Mouse (Mus musculus) kidney, embryonic 14.5 days (tissue): ENCODE results near the gene Ugt1a5. TPM values are rescaled to one million over a fixed set of nuclear protein-coding genes. Genes with fewer than 3 reads are reported as not detected.

ENCODE experiments used
- ATAC-seq: fragments of 200-750 bp; cut with Nextera tagmentation; 2 replicates; pipeline ENCODE4 v1.8.0; 2017; ENCODE audit warnings: moderate number of reproducible peaks, mild to moderate bottlenecking, moderate TSS enrichment, moderate library complexity; ENCODE audit not compliant: low FRiP score, low TSS enrichment
- H3K27ac ChIP-seq: fragments of 300-500 bp; sonication (generic); 2 replicates; pipeline ENCODE4 v1.5.1; 2014; ENCODE audit warnings: low read depth, mild to moderate bottlenecking, low read length, moderate library complexity, mixed read lengths
- H3K27me3 ChIP-seq: fragments of 300-500 bp; sonication (generic); 2 replicates; pipeline ENCODE4 v1.6.1; 2014; ENCODE audit warnings: mild to moderate bottlenecking, low read length; ENCODE audit not compliant: control insufficient read depth, insufficient read depth
- H3K36me3 ChIP-seq: fragments of 300-500 bp; sonication (generic); 2 replicates; pipeline ENCODE4 v1.6.1; 2014; ENCODE audit warnings: low read length, mixed read lengths; ENCODE audit not compliant: control insufficient read depth, insufficient read depth
- H3K4me1 ChIP-seq: fragments of 300-500 bp; sonication (generic); 2 replicates; pipeline ENCODE4 v1.6.1; 2014; ENCODE audit warnings: low read length, mixed read lengths; ENCODE audit not compliant: control insufficient read depth, insufficient read depth
- H3K4me2 ChIP-seq: fragments of 300-500 bp; sonication (generic); replicated peaks from 2 replicates; pipeline ENCODE4 v1.6.1; 2014; ENCODE audit warnings: low read depth, mild to moderate bottlenecking, low read length
- H3K4me3 ChIP-seq: fragments of 300-500 bp; sonication (generic); 2 replicates; pipeline ENCODE4 v1.5.1; 2014; ENCODE audit warnings: mild to moderate bottlenecking, low read length
- H3K9ac ChIP-seq: fragments of 300-500 bp; sonication (generic); 2 replicates; pipeline ENCODE4 v1.6.1; 2014; ENCODE audit warnings: low read depth, mild to moderate bottlenecking, low read length, moderate library complexity
- H3K9me3 ChIP-seq: fragments of 300-500 bp; sonication (generic); 2 replicates; pipeline ENCODE4 v1.6.1; 2016; ENCODE audit warnings: low read length; ENCODE audit not compliant: control insufficient read depth
- WGBS: fragments of 180-500 bp; shearing (Covaris S2); extraction: QIAGEN DNeasy Blood & Tissue Kit; methylation state at CpG from one replicate; pipeline ENCODE4 v1.1.7; 2014; 5-methylcytosine and 5-hydroxymethylcytosine counted together
- polyA plus RNA-seq: library from polyadenylated mRNA; unstranded; fragments of >200 nt; fragmentation: Nextera tagmentation; extraction: Ambion mirVana; gene quantifications from 2 replicates; pipeline ENCODE4 v1.2.1, GENCODE M21; 2014

Gene Ugt1a5
- polyA plus RNA-seq, 1 experiment from 2014 or later: not detected

DNA sequence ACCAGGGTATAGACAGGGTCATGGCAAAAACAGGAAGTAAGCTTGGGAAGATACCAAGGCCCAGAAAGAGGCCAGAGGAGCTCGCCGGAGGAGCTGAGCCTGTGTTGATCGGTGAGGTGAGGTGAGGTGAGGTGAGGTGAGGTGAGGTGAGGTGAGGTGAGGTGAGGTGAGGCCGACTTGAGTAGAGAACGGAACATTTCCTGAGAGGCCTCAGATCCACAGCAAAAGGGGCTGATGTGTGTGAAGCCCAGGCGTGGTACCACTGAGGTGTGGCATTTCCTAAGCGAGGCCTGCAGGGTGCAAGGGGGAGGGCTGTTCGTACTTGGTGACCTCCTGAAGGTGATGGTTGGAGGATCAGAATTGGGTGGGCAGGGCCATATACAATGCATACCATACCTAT, 87.3 kb downstream of the Ugt1a5 start:
- Histone ChIP-seq H3K4me2 (no peak overlapping the region), H3K36me3 (no peaks in the 10 kb centered on the region), H3K9me3 (peaks cover 72% of the 10 kb centered on the region), H3K27me3 (no peaks in the 10 kb centered on the region), H3K27ac (no peak overlapping the region), H3K4me1 (no peaks in the 10 kb centered on the region), H3K9ac (no peak overlapping the region), H3K4me3 (no peak overlapping the region)
- no peak for ATAC-seq
- WGBS: 68% methylated on average over 8 of the region's 8 CpGs

DNA sequence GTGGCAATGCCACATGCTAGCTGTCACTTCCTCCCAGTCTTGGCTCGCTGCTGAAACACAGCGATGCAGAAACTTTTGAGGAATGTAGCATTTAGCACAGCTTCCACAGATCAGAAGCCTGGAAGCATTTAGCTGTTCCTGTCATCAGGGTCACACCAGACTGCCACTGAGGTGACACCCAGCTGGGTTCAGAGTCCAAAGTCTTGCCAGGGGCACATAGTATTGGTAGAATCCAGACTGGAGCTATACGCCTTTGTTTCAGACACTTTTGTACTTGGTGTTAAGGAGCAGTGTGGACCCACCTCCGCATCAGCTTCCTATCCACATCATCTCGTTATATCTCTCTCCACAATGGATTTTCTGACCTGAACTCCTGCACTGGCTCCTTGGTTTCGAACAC, 87.7 kb downstream of the Ugt1a5 start:
- Histone ChIP-seq H3K4me3 (no peak overlapping the region), H3K9me3 (peaks cover 67% of the 10 kb centered on the region), H3K9ac (no peak overlapping the region), H3K27ac (no peak overlapping the region), H3K36me3 (no peaks in the 10 kb centered on the region), H3K4me1 (no peaks in the 10 kb centered on the region), H3K4me2 (no peak overlapping the region), H3K27me3 (no peaks in the 10 kb centered on the region)
- 76% methylated on average over 6 of the region's 6 CpGs for WGBS
- ATAC-seq: no peak

DNA sequence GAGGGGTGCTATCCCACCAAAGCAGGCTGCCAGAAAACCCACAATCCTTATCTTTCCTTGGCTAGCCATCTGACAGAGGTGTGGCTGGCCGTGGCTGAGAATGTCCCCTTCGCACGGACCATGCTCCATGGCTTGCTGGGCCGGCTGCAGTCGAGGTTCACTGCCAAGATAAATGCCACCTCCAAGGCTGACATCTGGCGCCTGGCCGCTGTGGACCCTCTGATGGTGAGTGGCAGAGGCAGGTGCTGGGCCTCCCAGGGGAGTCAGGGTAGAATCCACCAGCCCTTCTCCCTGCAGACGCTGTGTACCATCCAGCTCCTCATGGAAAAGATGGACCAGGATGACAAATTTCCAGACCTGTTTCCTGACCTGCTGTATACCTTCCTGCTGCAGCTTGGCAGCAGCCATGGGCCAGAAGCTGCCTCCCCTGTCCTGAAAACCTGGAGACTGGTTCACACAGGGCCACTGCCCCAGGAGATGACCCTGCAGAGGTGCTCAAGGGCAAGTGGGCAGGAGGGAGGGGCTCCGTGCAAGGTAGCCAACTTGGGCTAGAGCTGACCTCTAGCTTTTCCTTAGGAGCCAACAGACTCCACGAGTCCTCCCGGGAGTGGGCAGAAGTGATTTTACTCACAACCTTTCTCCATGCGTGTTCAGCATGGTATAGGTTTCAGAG, 89.1 kb downstream of the Ugt1a5 start:
- no peaks in the 10 kb centered on the region for H3K36me3 ChIP-seq
- H3K27me3 ChIP-seq: no peaks in the 10 kb centered on the region
- H3K9me3 ChIP-seq: peaks cover 57% of the 10 kb centered on the region
- H3K4me1 ChIP-seq: no peaks in the 10 kb centered on the region; the same call in 1 of the 2 replicates
- 87% methylated on average over 12 of the region's 12 CpGs for WGBS
- no peak overlapping the region for H3K4me3 ChIP-seq
- no peak for ATAC-seq
- H3K27ac ChIP-seq: no peak overlapping the region
- H3K4me2 ChIP-seq: no peak overlapping the region
- H3K9ac ChIP-seq: no peak overlapping the region

DNA sequence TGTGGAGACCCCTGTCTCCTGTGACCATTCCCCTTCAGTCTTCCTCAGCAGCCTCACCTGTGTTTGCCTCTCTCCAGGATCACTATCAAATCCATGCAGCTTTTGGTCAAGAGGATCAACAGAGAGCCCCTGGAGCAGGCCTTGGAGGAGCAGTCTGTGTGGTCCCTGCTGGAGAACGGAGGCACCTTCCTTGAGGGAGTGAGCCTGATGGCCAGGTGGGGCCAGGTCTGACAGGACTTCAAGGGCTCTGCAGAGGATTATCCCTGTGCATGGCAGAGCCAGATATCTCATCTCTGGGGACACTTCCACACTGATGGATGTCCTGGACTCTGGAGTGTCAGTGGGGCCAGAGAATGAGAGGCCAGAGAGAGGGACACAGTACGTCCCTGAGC, 89.7 kb downstream of the Ugt1a5 start:
- no peak for ATAC-seq
- H3K4me2 ChIP-seq: no peak overlapping the region
- H3K27ac ChIP-seq: no peak overlapping the region
- H3K4me1 ChIP-seq: no peaks in the 10 kb centered on the region; the same call in 1 of the 2 replicates
- no peaks in the 10 kb centered on the region for H3K27me3 ChIP-seq
- no peak overlapping the region for H3K9ac ChIP-seq
- peaks cover 4% of the 10 kb centered on the region; the same call in 1 of the 2 replicates for H3K36me3 ChIP-seq
- WGBS: 60% methylated on average over 2 of the region's 2 CpGs
- H3K9me3 ChIP-seq: peaks cover 52% of the 10 kb centered on the region
- H3K4me3 ChIP-seq: no peak overlapping the region

DNA sequence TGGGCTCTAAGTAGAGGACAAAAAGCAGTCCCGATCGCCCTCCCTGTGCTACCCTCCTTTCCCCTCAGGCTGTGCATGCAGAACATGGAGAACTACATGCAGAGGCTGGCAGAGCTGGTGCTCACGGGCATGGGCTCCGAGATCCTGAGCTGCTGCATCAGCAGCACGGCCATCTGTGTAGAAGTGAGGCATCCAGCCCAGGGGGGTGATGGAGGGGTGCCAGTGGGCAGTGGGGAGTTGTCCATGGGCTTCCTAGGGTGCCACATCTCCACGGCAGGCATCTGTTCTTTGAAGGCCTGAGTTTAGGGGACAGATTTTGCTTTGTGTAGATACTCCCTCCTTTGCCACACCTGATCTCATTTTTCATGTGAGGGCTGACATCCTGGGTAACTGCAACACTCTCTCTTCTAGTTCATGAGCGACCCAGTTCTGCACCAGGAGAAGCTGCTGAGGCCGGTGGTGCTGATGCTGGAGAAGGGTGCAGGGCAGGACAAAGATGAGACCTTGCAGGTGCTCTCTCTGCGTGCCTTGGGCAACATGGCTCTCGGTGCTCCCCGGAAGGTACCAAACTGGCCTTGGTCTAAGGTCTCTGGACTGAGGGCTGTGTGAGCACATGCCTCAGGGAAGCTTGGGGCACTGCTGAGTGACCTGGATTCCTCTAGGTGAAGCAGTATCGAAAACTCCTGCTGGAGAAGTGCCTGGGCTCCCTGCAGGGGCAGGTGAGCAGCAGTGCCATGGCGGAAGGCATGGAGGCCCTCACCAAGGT, 90.4 kb downstream of the Ugt1a5 start:
- H3K27me3 ChIP-seq: no peaks in the 10 kb centered on the region
- H3K4me1 ChIP-seq: no peaks in the 10 kb centered on the region; the same call in 1 of the 2 replicates
- peaks cover 47% of the 10 kb centered on the region for H3K9me3 ChIP-seq
- H3K4me3 ChIP-seq: no peak overlapping the region
- no peak overlapping the region for H3K4me2 ChIP-seq
- no peak overlapping the region for H3K27ac ChIP-seq
- 81% methylated on average over 13 of the region's 13 CpGs for WGBS
- ATAC-seq: no peak
- H3K9ac ChIP-seq: no peak overlapping the region
- peaks cover 12% of the 10 kb centered on the region for H3K36me3 ChIP-seq

DNA sequence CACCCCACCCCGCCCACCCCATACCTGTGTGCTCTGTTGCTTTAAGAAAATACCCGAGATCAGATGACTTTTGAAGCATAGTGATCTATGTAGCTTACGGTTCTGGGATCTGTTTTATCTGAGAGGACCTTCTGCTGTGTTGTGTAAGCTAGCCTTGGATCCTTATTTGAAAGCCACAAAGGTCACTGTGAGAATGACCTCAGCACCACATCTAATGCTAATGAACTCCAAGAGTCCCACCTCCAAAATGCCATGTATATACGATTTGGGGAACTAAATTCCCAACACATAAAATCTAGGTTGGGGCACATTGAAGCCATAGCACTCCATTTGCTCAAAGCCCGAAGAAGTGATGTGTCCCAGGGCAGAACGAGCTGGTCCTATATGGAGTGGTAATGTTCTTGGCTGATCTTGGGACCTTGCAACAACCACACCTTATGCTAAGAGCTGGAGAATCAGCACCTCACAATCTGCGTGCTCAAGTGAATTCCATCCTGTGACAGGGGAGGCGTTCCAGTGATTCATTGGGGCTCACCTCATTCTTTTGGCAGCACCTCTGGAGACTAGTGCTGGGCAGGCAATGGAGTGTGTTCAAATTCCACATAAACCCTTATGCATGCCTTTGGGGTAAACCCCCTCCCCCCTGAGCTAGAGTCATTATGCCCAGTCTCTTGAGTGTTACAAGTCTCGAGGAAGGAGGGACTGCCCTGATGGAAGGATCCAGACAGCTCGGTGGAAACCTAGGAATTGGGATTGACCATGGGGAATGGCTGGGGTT, 91.3 kb downstream of the Ugt1a5 start:
- Histone ChIP-seq H3K36me3 (peaks cover 21% of the 10 kb centered on the region), H3K9me3 (peaks cover 45% of the 10 kb centered on the region), H3K27me3 (no peaks in the 10 kb centered on the region), H3K27ac (no peak overlapping the region), H3K9ac (no peak overlapping the region), H3K4me3 (no peak overlapping the region), H3K4me2 (no peak overlapping the region), H3K4me1 (no peaks in the 10 kb centered on the region; the same call in 1 of the 2 replicates)
- no peak for ATAC-seq
- 79% methylated on average over 10 of the region's 10 CpGs for WGBS

DNA sequence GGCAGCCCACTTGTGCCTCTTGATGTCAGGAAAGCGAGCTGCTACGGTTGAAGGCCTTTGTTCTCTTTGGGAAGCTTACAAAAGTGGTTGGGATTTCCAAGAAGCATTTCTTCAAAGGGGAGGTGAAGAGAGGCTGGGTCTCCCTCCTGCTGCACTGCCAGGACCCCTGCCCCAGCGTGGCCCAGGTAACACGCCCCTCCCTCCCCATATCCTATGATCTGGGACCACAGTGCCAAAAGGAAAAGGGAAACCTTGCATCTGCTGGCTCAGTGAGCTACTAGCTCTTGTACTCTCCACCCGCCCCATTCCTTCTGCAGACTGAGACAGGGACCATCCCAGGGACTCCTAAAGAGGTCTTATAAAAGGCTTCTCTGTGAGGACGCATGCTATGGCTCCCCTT, 91.9 kb downstream of the Ugt1a5 start:
- no peak overlapping the region for H3K9ac ChIP-seq
- H3K4me2 ChIP-seq: no peak overlapping the region
- H3K27me3 ChIP-seq: no peaks in the 10 kb centered on the region
- no peak overlapping the region for H3K4me3 ChIP-seq
- H3K27ac ChIP-seq: no peak overlapping the region
- ATAC-seq: no peak
- peaks cover 27% of the 10 kb centered on the region for H3K36me3 ChIP-seq
- H3K4me1 ChIP-seq: no peaks in the 10 kb centered on the region; the same call in 1 of the 2 replicates
- 83% methylated on average over 6 of the region's 6 CpGs for WGBS
- H3K9me3 ChIP-seq: peaks cover 39% of the 10 kb centered on the region

DNA sequence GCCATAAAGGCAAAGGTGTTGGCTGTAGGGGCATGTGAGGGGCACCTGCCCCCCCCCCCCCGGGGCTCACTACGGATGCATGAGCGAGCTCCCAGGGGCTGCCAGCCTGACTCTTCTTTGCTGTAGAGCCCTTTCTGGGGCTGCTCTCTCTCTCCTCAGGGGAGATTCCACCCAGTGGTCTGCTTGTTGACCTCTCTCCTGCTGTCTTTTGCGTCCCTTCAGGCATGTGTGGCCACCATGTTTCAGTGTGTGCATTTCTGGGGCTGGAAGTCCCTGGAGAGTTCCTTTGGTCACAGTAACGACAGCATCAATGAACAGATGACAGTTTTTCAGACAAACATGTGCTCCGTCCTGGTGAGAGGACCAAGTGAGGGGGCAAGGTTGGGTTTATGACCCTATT, 92.5 kb downstream of the Ugt1a5 start:
- no peak for ATAC-seq
- no peak overlapping the region for H3K4me3 ChIP-seq
- H3K27me3 ChIP-seq: no peaks in the 10 kb centered on the region
- WGBS: 70% methylated on average over 6 of the region's 6 CpGs
- no peak overlapping the region for H3K9ac ChIP-seq
- no peak overlapping the region for H3K4me2 ChIP-seq
- H3K27ac ChIP-seq: no peak overlapping the region
- H3K9me3 ChIP-seq: peaks cover 35% of the 10 kb centered on the region
- no peaks in the 10 kb centered on the region; the same call in 1 of the 2 replicates for H3K4me1 ChIP-seq
- H3K36me3 ChIP-seq: peaks cover 33% of the 10 kb centered on the region
